Mouse (Mus musculus) adrenal gland, postnatal 0 days (tissue): ENCODE data around the gene Trem2. TPM values are rescaled to one million over a fixed set of nuclear protein-coding genes. Genes with fewer than 3 reads are reported as not detected.

Source experiments
- polyA plus RNA-seq: library from polyadenylated mRNA; unstranded; fragments of >200 nt; fragmentation: Nextera tagmentation; extraction: Ambion mirVana; gene quantifications from 2 replicates; pipeline ENCODE4 v1.2.1, GENCODE M21; 2015

Trem2 gene
- 11.2 and 11.9 TPM in 2 replicates for polyA plus RNA-seq

DNA sequence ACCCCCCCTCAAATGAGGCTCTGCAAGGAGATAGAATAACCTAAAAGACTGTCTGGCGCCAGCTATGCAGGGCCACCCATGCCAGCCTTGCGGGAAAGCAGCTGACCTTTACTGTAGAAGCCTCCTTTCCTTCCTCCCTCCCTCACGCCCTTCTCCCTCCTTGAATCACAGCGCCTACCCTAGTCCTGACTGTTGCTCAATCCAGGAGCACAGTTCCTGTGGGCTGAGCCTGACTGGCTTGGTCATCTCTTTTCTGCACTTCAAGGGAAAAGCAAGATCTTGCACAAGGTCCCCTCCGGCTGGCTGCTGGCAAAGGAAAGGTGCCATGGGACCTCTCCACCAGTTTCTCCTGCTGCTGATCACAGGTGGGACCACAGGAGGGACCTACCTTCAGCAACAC lies at the start of gene Trem2:
Trem2 (plus strand) TSS at position 171 of the 400 bp plus-strand sequence.

DNA sequence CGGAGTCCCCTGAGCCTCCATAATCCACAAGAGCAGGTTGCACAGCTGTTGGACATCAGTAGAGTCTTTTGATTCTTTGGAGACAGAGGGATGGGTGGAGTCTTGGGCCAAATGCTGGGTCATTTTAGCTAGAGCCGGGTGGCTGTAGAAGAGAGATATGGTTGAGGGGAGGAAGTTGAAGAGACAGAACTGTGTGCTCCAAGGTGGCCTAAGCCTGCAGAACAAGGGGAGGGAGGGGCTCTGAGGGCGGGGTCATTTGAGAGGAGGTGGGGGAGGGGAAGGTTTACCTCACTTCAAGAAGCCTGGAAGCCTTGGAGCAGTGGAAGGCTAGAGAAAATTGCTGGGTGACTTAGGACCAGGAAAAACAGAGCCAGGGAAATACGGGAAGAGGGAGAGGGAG lies 47.0 kb upstream of the Trem2 start, which contains the start of gene Treml2:
Treml2 (plus strand) TSS at position 296 of the 400 bp plus-strand sequence.

DNA sequence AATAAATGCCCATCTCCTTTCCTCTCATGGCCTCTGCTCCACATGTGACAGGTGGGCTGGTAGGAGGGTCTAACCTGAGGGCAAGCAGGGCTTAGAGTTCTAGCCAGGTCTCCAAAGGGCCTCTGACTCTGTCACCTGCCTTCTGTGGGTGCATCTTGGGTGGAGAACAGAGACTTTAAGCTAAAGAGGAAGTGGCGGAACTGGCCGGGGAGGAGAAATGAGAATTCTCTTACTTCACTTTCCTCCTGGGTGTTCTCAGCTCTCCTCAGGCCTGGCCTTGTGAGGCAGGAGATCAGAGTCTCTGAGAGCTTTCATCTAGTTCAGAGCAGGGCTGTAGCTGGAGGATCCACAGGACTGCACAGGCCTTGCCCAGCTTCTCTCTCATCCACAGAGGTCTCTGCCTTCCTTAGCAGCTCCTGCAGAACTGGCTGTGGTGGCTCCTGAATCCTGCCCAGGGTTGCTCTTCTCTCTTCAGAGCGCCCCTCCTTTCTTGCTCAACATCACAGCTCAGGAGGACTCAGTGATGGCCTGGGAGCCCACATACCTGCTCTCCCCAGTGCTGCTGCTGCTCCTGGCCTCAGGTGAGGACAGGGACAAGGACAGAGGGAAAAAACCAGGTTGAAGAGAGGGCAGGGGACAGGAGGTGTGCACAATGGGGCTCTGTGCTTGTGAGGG lies 30.2 kb upstream of the Trem2 start, which contains the start of gene B430306N03Rik:
B430306N03Rik (plus strand) TSS at position 237 of the 675 bp plus-strand sequence.

DNA sequence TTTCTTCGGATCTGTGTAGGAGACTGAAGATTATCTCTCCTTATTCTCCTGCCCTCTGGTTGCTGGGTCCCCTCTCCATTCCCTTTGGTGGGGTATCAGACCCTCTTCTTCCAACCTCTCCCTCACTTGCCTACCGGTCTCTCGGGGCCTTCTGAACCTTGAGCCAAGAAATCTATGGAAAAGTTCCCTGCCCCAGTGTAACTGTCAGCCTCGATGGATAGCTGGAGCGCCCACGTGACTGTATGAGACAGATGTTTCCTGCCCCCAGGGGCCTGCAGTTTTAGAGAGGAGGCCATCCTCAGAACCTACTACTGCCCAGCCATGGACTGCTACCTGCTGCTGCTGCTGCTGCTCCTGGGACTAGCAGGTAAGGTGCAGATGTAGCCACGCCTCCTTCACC lies 13.4 kb downstream of the Trem2 start, which contains the start of gene Treml1:
Treml1 (plus strand) TSS at position 301 of the 400 bp plus-strand sequence.

Other genes starting within 250 kb of the Trem2 start
- 0.09 and 0.11 TPM in 2 replicates for gene 9830107B12Rik, start 200.1 kb upstream of the Trem2 start, polyA plus RNA-seq
- 0.72 and 1.1 TPM in 2 replicates for gene A530064D06Rik, start 179.1 kb upstream of the Trem2 start, polyA plus RNA-seq
- 0.28 and 0.33 TPM in 2 replicates for gene Trem1, start 113.6 kb upstream of the Trem2 start, polyA plus RNA-seq
- 0.38 and 0.46 TPM in 2 replicates for gene Trem3, start 98.6 kb upstream of the Trem2 start, polyA plus RNA-seq
- gene Treml4, start 82.1 kb upstream of the Trem2 start, polyA plus RNA-seq, result 1.1 and 1.4 TPM in 2 replicates
- gene Treml2, start 46.9 kb upstream of the Trem2 start, polyA plus RNA-seq, result 0.06 and 0.39 TPM in 2 replicates
- gene B430306N03Rik, start 30.3 kb upstream of the Trem2 start, polyA plus RNA-seq, result 0.82 and 0.83 TPM in 2 replicates
- gene Treml1, start 13.5 kb downstream of the Trem2 start, polyA plus RNA-seq, result 0.68 and 0.82 TPM in 2 replicates
- gene Nfya, start 63.5 kb downstream of the Trem2 start, polyA plus RNA-seq, result 3.6 TPM in 2 replicates
- 62.8 and 63.9 TPM in 2 replicates for gene Oard1, start 63.6 kb downstream of the Trem2 start, polyA plus RNA-seq
- 0.85 and 4.3 TPM in 2 replicates for gene Apobec2, start 86.5 kb downstream of the Trem2 start, polyA plus RNA-seq
- 4.0 and 5.0 TPM in 2 replicates for gene Tspo2, start 105.1 kb downstream of the Trem2 start, polyA plus RNA-seq
- 0.12 TPM in 1 of 2 replicates, not detected in the other for gene Unc5cl, start 108.5 kb downstream of the Trem2 start, polyA plus RNA-seq